Comparison of ENCODE assay signal across 21 mouse cellular contexts in genomic region chr7:90138359-90138758, GRCm38 (mm10). TPM values are rescaled to one million over a fixed set of nuclear protein-coding genes. Genes with fewer than 3 reads are reported as not detected.
A peak's percentile ranks its signal among the peaks of the same experiment; 100 is the strongest.
DNase-seq lines count a peak whose midpoint lies in the region; ATAC-seq and TF ChIP-seq lines count a peak whose summit lies in the region.
"Had no signal": no experiment of that assay in that cellular context is flagged by ENCODE, and none has a peak within 500 bp of the region (broad histone marks: within the 10 kb centered on the region; RNA-seq: fewer than 3 reads in every experiment).

No protein-coding gene starts in this region.

- H3K36me3 ChIP-seq in heart, postnatal 0 days (replicated peaks; ENCODE audit: control insufficient read depth, insufficient read depth, low read length) = no peaks in the 10 kb centered on the region
- H3K36me3 ChIP-seq in liver, embryonic 16.5 days (ENCODE audit: control insufficient read depth, insufficient read depth) = no peaks in the 10 kb centered on the region; the same call in 1 of the 2 replicates
- H3K36me3 ChIP-seq: forebrain, embryonic 15.5 days; heart, embryonic 15.5 days; hindbrain, embryonic 13.5 days; midbrain, embryonic 12.5 days had no signal

- TF ChIP-seq EP300 in heart, postnatal 0 days (IDR thresholded peaks at IDR 0.05; ENCODE audit: low read depth) = no peak

- peaks cover 56% of the 10 kb centered on the region for H3K4me1 ChIP-seq in heart, postnatal 0 days (ENCODE audit: control insufficient read depth, insufficient read depth)
- H3K4me1 ChIP-seq in liver, embryonic 16.5 days (ENCODE audit: control insufficient read depth, low read depth, low read length) = peaks cover 51% of the 10 kb centered on the region
- H3K4me1 ChIP-seq: midbrain, embryonic 12.5 days had no signal

- 52% methylated on average over 4 of the region's 4 CpGs for WGBS in heart, postnatal 0 days
- 62% methylated on average over 4 of the region's 4 CpGs for WGBS in liver, embryonic 16.5 days (ENCODE audit: insufficient replicate concordance)

- peak overlapping the region; percentile 6; the same call in 1 of the 2 replicates for H3K27ac ChIP-seq in heart, postnatal 0 days (ENCODE audit: low read depth)
- H3K27ac ChIP-seq in liver, embryonic 16.5 days (ENCODE audit: low read length) = peak overlapping the region; percentile 17; the same call in 1 of the 2 replicates
- H3K27ac ChIP-seq: forebrain, embryonic 15.5 days; heart, embryonic 15.5 days; hindbrain, embryonic 13.5 days; midbrain, embryonic 12.5 days; stomach, postnatal 0 days had no signal

- ATAC-seq in heart, postnatal 0 days (ENCODE audit: insufficient read depth, low read depth) = no peak
- peak; percentile 89 for ATAC-seq in granulocyte monocyte progenitor cell, adult 5-6 weeks (replicated peaks; ENCODE audit: poor library complexity, severe bottlenecking)
- no peak for ATAC-seq in liver, embryonic 16.5 days (ENCODE audit: low read depth)
- ATAC-seq: forebrain, embryonic 15.5 days; intestine, embryonic 16.5 days had no signal

- H3K27me3 ChIP-seq in heart, postnatal 0 days (ENCODE audit: control insufficient read depth, insufficient read depth, low read length) = no peaks in the 10 kb centered on the region
- no peaks in the 10 kb centered on the region for H3K27me3 ChIP-seq in liver, embryonic 16.5 days (ENCODE audit: control insufficient read depth, insufficient read depth, low read depth, low read length)
- H3K27me3 ChIP-seq: forebrain, embryonic 15.5 days; heart, embryonic 15.5 days; hindbrain, embryonic 13.5 days; midbrain, embryonic 12.5 days had no signal

- no peaks in the 10 kb centered on the region for H3K9me3 ChIP-seq in heart, postnatal 0 days (replicated peaks; ENCODE audit: control insufficient read depth, low read length)
- H3K9me3 ChIP-seq in liver, embryonic 16.5 days (replicated peaks; ENCODE audit: control insufficient read depth, low read length) = no peaks in the 10 kb centered on the region
- H3K9me3 ChIP-seq: forebrain, embryonic 15.5 days; heart, embryonic 15.5 days; hindbrain, embryonic 13.5 days; midbrain, embryonic 12.5 days had no signal

- no peak overlapping the region for H3K4me3 ChIP-seq in heart, postnatal 0 days (ENCODE audit: low read depth, low read length)
- H3K4me3 ChIP-seq in liver, embryonic 16.5 days (ENCODE audit: low read depth, low read length) = no peak overlapping the region
- H3K4me3 ChIP-seq: forebrain, embryonic 15.5 days; heart, embryonic 15.5 days; hindbrain, embryonic 13.5 days; midbrain, embryonic 12.5 days had no signal

- DNase-seq in heart, postnatal 0 days (ENCODE audit: low spot score) = no peak
- DNase-seq in heart, adult 8-10 months (ENCODE audit: low spot score) = no peak
- no peak for DNase-seq in layer of hippocampus, postnatal 25 days (ENCODE audit: extremely low spot score in 1 of 2, low spot score in 1 of 2)
- no peak for DNase-seq in cerebellum, postnatal 25 days
- no peak for DNase-seq in retina, embryonic 14.5 days (ENCODE audit: low spot score)
- DNase-seq: B cell, adult 2 months; cerebellum, postnatal 14 days; heart, adult 11 months; left cerebral cortex, postnatal 4 days; lung, adult 2 months; lung, postnatal 4 days; right cerebral cortex, postnatal 14 days; thymus, postnatal 4 days had no signal

- TF ChIP-seq CTCF in heart, postnatal 0 days (IDR thresholded peaks at IDR 0.05; ENCODE audit: low read depth) = no peak

- no peak overlapping the region for H3K9ac ChIP-seq in heart, postnatal 0 days (replicated peaks; ENCODE audit: low read depth, low read length)
- H3K9ac ChIP-seq in liver, embryonic 16.5 days (ENCODE audit: low read depth, low read length) = no peak overlapping the region; the same call in 1 of the 2 replicates
- H3K9ac ChIP-seq: forebrain, embryonic 15.5 days; heart, embryonic 15.5 days; hindbrain, embryonic 13.5 days; midbrain, embryonic 12.5 days had no signal

- H3K4me2 ChIP-seq in heart, postnatal 0 days (ENCODE audit: low read depth, low read length) = no peak overlapping the region
- H3K4me2 ChIP-seq in liver, embryonic 16.5 days (ENCODE audit: low read depth, low read length) = peak overlapping the region; percentile 36; the same call in 1 of the 2 replicates
- H3K4me2 ChIP-seq: forebrain, embryonic 15.5 days; heart, embryonic 15.5 days; hindbrain, embryonic 13.5 days; midbrain, embryonic 12.5 days had no signal

RNA-seq across cellular contexts. Expression of gene Picalm, which starts 8.3 kb away (rescaled TPM):
- 169 and 208 TPM in 2 replicates for total RNA-seq in heart, postnatal 0 days (2014; rRNA removed; ENCODE audit: low replicate concordance)
- polyA plus RNA-seq in heart, postnatal 0 days (2015; fragmentation: Nextera tagmentation; extraction: Ambion mirVana) = 25.2 and 29.2 TPM in 2 replicates
- 100 to 1,000 TPM in 2 of 4 experiments, 10 to 100 TPM in 2; 88.7 to 106 (median 101) TPM for total RNA-seq in heart, adult 8-10 months (2022)
- 65.0 and 96.3 TPM in 2 replicates for total RNA-seq in granulocyte monocyte progenitor cell, adult 5-6 weeks (2014; fragmentation: Nextera tagmentation)
- total RNA-seq in granulocyte monocyte progenitor cell, adult 5-6 weeks (2017) = 86.8 and 90.4 TPM in 2 replicates
- polyA plus RNA-seq in liver, embryonic 16.5 days (2015; fragmentation: Nextera tagmentation; extraction: Ambion mirVana) = 43.6 and 49.6 TPM in 2 replicates
- total RNA-seq in layer of hippocampus, postnatal 25 days (2021) = 100 to 1,000 TPM; 145 to 155 TPM
